Mouse (Mus musculus) megakaryocyte-erythroid progenitor cell, adult 5 weeks (primary cell): ENCODE data around the gene Dnajc8. TPM values are rescaled to one million over a fixed set of nuclear protein-coding genes. Genes with fewer than 3 reads are reported as not detected.

Experiments used
- polyA plus RNA-seq: library from polyadenylated mRNA; stranded (reverse); fragments of >175 nt; gene quantifications from 2 replicates; pipeline ENCODE4 v1.2.3, GENCODE M21; 2012

Dnajc8 gene
- polyA plus RNA-seq = 128 and 155 TPM in 2 replicates

DNA sequence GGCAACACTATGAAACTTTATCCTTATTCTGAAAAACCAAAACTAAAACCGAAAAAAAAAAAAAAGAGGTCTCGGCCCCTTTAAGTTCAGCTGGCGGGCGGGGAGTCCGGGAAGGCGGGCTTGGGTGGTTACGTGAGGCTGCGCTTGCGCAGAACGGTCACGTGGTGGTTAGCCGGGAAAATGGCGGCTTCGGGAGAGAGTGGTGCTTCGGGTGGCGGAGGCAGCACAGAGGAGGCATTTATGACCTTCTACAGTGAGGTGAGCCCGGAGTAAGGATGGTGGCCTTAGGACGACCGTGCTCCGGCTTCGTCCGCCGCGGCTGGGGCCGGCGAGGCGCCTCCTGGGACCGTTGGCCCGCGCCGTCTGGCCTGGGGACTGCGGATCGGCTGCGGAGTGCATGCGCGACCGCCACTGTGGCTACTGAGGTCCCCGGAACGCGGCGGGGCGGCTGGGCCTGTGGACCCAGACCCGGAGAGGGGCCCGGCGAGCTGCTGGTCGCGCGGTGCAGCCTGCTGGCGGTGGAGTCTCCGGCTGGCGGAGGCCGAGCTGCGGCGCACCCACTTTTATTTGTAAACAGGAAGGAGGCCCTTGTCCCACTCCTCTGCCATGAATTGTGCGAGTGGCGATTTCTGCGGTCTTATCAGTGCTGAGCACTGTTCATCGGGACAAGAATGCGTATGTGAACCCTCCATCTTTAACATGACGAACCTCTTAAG is at the start of gene Dnajc8:
Gene Dnajc8, plus strand, starts transcription at position 145 of the 716 bp plus-strand sequence.

GRCm38 (mm10) chr4:132510352-132510798 is 25.0 kb upstream of the Dnajc8 start, which contains the start of gene Sesn2:
TSS of gene Sesn2 (minus strand) at chr4:132510501.

DNA sequence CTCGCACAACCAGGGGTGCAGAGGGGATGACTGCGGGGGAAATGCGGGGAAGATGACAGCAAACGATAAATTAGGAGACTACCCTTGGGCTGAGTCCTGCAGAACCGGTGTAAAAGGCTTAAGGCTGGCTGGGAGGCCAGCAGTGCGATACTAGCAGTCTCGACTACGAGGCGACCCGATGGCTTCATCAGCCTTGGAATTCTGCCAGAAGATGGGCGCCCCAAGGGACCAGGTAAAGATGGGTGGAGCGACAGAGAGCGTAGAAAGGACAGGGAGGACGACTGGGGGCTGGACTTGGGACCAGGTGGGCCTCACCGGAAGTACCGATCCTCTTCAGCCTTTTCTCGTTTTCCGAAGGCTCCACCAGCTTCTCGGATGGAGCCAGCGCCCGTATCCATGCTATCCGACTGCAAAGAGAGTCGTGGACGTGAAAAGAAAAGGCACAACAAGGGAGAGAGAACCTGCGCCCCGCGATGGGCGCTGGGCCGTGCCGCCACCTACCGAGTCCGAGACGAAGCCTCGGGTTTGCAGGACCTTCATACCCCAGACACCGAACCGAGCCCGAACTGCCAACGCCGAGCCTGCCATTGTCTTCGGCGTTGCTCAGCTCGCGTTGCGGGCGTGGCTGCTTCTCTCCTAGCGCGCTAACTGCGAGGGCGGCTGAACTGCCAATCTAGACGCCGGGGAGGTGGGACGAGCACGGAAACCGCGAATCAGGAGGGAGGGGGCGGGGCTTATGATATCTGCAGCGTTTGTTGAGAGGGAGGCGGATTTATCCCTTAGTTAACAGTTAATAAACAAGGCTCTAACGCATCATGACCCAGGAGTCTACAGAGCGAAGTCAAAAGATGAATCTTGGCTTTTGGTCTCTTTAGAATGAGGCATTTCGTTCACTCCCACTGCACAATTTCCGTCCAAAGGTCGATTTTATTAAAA is 2.1 kb upstream of the Dnajc8 start, which contains the start of gene Atpif1:
Gene Atpif1, minus strand, starts transcription at position 679 of the 936 bp plus-strand sequence.

GRCm38 (mm10) chr4:132563965-132564364 is 28.6 kb downstream of the Dnajc8 start, which contains the start of gene Ptafr:
TSS of gene Ptafr (plus strand) at chr4:132564067.

Other genes starting within 250 kb of the Dnajc8 start
- gene Rab42, start 232.2 kb upstream of the Dnajc8 start, polyA plus RNA-seq = 0.21 and 0.25 TPM in 2 replicates
- 51.6 and 62.1 TPM in 2 replicates for gene Trnau1ap, start 206.0 kb upstream of the Dnajc8 start, polyA plus RNA-seq
- 57.3 and 58.2 TPM in 2 replicates for gene Rcc1, start 181.9 kb upstream of the Dnajc8 start, polyA plus RNA-seq
- gene Phactr4, start 113.1 kb upstream of the Dnajc8 start, polyA plus RNA-seq = 11.8 and 14.4 TPM in 2 replicates
- gene Med18, start 71.6 kb upstream of the Dnajc8 start, polyA plus RNA-seq = 2.5 and 2.9 TPM in 2 replicates
- gene Sesn2, start 25.0 kb upstream of the Dnajc8 start, polyA plus RNA-seq = 13.7 and 17.3 TPM in 2 replicates
- 213 and 290 TPM in 2 replicates for gene Atpif1, start 1.9 kb upstream of the Dnajc8 start, polyA plus RNA-seq
- 0.54 and 0.65 TPM in 2 replicates for gene Ptafr, start 28.5 kb downstream of the Dnajc8 start, polyA plus RNA-seq
- gene Eya3, start 103.4 kb downstream of the Dnajc8 start, polyA plus RNA-seq = 2.6 and 4.1 TPM in 2 replicates
- gene Xkr8, start 197.0 kb downstream of the Dnajc8 start, polyA plus RNA-seq = 0.74 and 0.90 TPM in 2 replicates
- gene Smpdl3b, start 221.7 kb downstream of the Dnajc8 start, polyA plus RNA-seq = 0.03 and 0.11 TPM in 2 replicates
- gene Rpa2, start 232.8 kb downstream of the Dnajc8 start, polyA plus RNA-seq = 68.8 and 72.7 TPM in 2 replicates